Mouse (Mus musculus) MEL-GATA-1-ER (cell line): ENCODE data around the gene Itgb1bp1.

Experiments
- DNase-seq: peaks from one replicate; pipeline ENCODE4 v3.0.0-alpha.2; 2012; ENCODE audit warnings: low read depth; ENCODE audit errors: extremely low read depth

Gene Itgb1bp1

GRCm38 (mm10) chr12:21286243-21286622, at the start of gene Itgb1bp1:
TSS of gene Itgb1bp1 (minus strand) at chr12:21286284.
- DNase-seq = peak; percentile 80

GRCm38 (mm10) chr12:21335869-21336268, 49.8 kb upstream of the Itgb1bp1 start:
- DNase-seq = no peak

DNA sequence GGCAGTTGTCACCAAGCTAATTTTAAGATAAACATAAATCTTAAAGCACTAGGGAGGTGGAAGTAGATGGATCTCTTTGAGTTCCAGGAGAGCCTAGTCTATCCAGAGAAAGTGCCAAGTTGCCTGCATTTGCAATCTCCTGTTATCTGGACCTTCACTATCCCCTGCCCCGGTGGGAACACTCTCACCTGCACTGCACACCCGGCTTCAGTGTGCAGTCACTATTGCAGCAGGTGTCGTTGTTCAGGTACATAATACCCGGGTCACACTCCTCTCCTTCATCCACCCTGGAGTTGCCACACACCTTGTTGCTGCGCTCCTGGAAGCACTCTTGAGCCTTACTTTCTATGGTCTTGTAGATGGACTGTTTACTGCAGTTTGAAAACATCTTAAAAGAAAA, 47.7 kb upstream of the Itgb1bp1 start:
- DNase-seq = no peak

DNA sequence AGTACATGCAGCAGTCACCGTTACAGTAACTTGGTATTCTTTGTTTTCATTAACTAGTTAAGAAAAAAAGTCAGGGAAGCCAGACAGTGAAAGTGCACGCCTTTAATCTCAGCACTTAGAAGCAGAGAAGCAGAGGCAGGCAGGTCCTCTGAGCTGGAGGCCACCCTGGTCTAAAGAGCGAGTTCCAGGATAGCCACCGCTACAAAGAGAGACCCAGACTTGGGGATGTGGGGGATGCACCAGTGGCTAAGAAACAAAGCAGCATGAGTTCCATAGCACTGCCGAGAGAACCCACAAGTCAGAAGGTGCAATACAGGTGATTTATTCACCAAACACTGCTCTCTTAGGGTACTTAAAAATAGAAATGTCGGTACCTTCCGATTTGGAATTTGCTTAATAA, 46.9 kb upstream of the Itgb1bp1 start:
- no peak for DNase-seq

GRCm38 (mm10) chr12:21331711-21332110, 45.6 kb upstream of the Itgb1bp1 start:
- no peak for DNase-seq

GRCm38 (mm10) chr12:21330961-21331576, 45.0 kb upstream of the Itgb1bp1 start:
- no peak for DNase-seq

DNA sequence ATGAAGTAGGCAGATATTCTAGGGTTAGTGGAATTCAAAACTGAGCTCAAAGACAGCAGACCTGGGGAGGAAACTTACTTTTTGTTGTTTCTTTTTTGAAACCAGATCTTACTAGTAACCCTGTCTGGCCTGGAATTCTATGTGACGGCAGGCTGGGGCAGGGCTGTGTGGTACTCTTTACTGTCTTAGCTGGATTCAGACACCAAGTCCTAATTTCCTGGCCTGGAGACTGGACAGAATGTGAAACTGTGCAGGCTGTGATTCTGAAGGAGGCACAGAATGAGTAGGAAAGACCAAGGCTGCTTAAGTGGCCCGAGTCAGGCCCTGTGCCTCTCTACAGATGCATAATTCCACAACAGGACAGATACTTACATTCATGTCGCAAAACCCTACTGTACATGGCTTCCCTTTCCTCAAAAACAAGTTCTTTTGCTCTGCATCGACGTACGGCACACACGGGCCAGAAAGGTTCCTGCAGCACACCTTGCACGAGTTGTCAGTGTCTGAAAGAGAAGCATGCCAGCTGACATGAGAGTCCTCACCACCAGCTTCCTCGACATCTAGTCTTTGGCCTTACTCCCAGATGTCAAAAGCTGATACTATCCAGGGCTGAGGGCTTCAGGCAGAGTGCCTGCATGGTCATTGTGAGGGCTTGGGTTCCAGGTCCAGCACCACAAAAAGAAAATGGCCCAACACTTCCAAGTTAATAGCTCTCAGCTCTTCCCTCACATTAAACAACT, 43.7 kb upstream of the Itgb1bp1 start:
- no peak for DNase-seq

DNA sequence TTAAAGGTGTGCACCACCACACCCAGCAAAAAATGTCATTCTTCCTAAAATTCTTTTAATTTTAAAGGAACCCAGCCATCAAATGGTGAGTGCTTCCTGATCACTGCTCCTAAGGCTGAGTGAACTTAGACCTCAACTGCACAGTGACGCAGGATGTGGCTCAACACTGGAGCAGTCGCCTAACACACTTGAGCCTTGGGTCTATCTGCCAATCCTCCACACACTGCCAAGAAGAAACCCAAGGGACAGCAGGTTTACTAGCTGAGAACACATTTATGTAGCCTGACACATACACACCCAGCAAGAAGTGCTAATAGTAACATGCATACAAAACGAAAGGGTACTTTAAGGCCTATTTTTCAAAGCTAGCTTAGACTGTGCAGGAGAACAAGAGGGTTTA, 40.2 kb upstream of the Itgb1bp1 start:
- DNase-seq = no peak

GRCm38 (mm10) chr12:21325266-21325665, 39.2 kb upstream of the Itgb1bp1 start:
- DNase-seq = no peak

DNA sequence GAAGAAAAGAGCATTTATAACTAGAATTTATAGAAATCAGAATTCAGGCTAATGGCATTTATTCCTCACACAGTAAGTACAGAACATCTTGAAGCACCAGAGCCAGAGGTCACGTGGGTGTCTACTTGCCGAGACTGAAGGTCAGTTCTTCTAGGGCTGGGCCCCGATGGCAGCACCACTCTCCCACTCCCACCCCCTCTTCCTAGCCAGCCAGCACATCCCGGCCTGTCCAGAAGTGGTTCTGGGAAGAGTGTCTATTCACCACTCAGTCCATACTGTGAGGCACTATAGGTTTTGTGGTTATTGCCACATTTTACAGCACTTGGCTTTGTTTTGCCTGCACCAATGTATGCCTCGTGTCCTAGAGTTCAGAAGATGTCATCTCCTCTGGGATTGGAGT, 38.0 kb upstream of the Itgb1bp1 start:
- DNase-seq = no peak

DNA sequence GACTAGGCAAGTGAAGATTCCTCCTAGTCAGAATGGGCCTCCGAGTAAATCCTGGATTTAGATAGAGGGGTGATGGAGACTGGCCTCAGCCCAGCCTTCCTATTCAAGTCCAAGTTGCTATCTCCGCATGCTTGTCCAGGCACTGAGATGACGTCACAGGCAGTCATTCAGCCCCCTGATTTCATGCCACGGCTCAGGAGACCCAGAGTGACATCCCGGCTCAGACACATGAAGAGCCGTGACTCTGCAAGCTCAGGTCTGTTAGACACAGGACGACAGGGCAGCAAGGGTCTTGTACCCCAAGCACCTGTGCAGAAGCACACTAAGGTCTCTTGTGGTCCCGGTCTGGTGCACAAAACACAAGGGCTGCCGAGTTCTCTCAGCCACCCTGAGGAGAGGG, 36.8 kb upstream of the Itgb1bp1 start:
- DNase-seq = no peak

DNA sequence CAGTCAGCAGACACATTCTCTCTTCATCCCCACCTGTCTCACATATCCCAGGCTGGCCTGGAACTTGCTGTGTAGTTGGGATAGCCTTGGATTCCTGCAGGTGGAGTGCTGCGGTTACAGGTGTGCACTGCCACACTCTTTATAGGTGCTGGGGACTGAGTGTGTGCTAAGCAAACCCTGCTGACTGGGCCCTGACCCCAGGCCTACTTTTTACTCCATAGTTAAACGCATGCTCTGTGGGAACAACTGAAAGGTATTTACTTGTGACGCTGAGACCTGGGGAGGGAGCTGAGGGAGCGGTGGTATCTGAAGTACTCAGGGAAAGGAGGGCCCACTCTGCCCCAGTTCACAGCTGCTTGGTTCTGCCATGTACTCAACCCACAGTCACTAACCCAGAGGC, 36.2 kb upstream of the Itgb1bp1 start:
- no peak for DNase-seq

DNA sequence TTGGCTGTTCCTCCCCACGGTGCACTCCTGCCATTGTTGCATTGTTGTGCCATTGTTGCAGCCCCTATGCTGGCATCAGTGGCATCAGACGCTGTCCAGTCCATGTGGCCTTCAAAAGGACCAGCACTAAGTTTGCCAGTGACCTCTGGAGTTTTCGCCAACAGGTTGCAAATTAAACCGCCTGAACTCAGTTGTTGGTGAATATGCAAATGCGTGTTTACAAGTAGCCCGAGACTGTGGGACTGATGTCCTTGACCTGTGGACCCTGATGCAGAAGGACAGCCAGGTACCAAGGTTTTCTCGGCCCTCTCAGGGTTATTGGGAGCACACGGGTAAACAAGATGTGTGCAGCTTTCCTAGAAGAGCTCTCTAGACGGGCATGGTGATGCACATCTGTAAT, 35.1 kb upstream of the Itgb1bp1 start:
- DNase-seq = no peak

- DNase-seq = no peak
Observed at GRCm38 (mm10) chr12:21320317-21320716, 34.2 kb upstream of the Itgb1bp1 start.

- DNase-seq = no peak
Observed at GRCm38 (mm10) chr12:21318143-21318895, 32.2 kb upstream of the Itgb1bp1 start.

DNA sequence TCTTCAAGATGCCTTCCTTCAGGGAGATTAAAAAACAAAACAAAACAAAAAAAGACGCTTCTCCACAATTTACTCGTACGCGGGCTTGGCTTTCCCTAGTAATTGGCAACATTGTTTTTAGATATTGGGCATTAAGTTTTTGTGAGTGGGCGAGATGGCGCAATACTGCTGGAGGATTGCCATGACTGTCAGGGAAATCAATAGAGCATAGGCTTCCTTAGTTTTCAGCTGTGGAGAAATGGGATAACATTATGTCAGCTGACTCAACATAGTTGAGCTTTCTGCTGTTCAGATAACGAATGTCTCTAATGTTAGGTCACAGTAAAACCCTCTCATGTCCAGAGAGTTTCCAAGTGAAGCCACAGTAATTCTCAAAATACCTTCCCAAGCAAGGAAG, 30.8 kb upstream of the Itgb1bp1 start:
- no peak for DNase-seq

DNA sequence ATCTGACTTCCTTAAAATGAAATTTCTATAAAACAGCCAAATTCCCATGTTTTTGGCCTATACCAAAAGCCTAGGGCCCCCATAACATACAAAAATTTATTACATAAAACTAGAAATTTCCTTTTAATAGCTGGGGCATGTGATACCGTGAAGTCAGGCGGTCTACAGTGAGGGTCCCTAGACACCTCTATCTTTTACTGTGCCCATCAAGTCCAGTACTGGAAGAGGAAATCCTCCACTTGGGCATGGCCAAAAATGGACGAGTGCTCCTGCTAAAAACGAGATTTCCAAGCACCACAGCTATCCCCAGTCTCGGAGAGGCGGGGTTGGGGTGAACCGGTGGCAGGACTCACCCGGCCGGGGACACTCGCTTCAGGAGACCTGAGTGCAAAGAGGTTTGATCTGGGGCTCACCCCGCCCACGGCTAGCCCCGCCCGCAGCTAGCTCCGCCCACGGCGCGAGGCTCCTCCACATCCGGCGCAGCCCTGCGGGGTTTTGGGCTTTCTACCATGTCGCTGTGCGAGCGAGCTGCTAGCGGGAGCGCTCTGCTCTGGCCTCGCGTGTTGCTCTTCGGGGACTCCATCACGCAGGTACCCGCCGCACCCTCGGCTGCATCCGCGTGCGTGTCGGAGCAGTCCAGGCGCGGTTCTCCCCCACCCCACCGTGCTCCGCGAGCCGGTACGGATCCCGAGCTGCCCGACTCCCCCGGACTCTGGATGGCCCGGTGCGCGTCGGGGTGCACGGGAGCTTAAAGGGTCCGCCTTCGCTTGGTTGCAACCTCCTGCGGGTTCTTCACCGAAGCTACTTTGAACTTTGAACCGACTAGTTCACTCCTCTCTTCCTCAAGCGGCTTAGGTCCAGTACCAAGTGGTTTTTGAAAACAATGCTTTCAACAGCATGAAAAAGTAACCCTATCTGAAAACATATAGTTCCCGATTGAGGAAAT, 30.1 kb upstream of the Itgb1bp1 start, which contains the start of gene Iah1:
Gene Iah1 (plus strand): TSS at position 467 of the 946 bp plus-strand sequence.
- DNase-seq = no peak

DNA sequence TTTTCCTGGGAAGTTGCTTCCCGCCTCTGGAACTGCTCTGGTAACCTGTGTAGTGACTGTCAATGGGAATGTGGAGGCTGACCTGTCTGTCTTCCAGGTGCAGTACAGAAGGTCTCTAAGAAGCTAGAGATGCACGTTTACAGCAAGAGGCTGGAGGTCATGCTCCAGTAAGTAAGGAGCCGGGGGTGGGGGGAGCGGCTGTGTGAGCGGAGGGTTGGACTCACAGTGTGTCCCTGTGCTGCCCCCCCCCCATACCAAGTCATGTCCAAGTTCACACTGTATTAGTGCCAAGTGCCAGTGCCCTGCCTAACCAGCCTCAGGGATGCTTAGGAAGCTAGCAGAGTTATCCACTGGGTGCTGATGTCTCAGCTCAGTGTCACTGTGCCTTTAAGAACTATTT, 26.1 kb upstream of the Itgb1bp1 start:
- no peak for DNase-seq

- DNase-seq = no peak
Observed at GRCm38 (mm10) chr12:21306721-21307120, 20.6 kb upstream of the Itgb1bp1 start.

- no peak for DNase-seq
Observed at GRCm38 (mm10) chr12:21305741-21306140, 19.7 kb upstream of the Itgb1bp1 start.

GRCm38 (mm10) chr12:21302361-21302783, 16.3 kb upstream of the Itgb1bp1 start:
- DNase-seq = no peak
